Mouse (Mus musculus): ENCODE results near the gene Prr12. TPM values are rescaled to one million over a fixed set of nuclear protein-coding genes. Genes with fewer than 3 reads are reported as not detected.

Prr12 gene
- polyA plus RNA-seq, 1 experiment from 2014 or later = 16.2 TPM

DNA sequence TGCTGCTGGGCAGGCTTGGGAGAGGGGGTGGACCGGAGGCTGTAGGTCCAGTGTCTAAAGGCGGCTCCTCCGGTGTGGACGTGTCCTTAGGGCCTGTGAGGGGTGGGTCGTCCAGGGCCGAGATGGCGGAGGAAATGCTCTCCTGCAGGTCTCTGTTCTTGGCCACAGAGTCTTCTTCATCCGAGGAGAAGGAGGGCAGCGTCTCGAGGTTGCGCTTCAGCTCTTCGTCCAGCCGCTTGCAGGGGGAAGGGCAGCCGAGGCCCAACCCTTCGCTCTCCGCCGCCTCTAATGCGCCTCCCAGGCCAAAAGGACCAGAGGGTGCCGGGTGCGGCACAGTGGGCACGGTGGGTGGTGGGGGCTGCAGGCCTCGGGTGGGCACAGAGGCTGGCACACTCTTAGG is 6.9 kb downstream of the Prr12 start:
- peaks cover 76% of the 10 kb centered on the region for H3K36me3 ChIP-seq (replicated peaks)
- ATAC-seq (replicated peaks) = no peak
- H3K4me3 ChIP-seq = no peak overlapping the region
- no peak overlapping the region for H3K4me2 ChIP-seq
- H3K27ac ChIP-seq = no peak overlapping the region
- H3K9me3 ChIP-seq = no peaks in the 10 kb centered on the region
- peaks cover 13% of the 10 kb centered on the region; the same call in 1 of the 2 replicates for H3K4me1 ChIP-seq
- WGBS = 93% methylated on average over 22 of the region's 22 CpGs
- H3K27me3 ChIP-seq (replicated peaks) = no peaks in the 10 kb centered on the region
- H3K9ac ChIP-seq = no peak overlapping the region

DNA sequence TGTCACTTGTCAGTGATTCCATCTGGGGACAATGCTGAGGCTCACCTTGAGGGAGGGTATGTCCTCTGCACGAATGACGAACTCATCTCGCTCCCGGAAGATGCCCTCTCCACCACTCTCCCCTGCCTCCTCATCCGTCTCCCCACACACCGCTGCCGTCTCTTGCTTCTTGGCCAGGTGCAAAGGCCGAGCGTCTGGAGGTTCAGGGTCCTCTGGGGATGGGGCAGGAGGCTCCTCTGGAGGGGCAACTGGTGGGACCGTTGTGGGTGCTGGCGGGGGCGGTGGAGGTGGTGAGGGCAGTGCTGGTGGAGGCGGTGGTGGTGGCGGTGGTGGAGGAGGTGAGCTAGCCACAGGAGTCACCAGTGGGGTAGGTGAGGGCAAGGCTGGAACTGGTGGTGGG is 9.4 kb downstream of the Prr12 start:
- Histone ChIP-seq H3K4me3 (no peak overlapping the region), H3K36me3 (replicated peaks) (peaks cover 78% of the 10 kb centered on the region), H3K4me2 (no peak overlapping the region), H3K9me3 (no peaks in the 10 kb centered on the region), H3K27me3 (replicated peaks) (no peaks in the 10 kb centered on the region), H3K27ac (no peak overlapping the region), H3K9ac (no peak overlapping the region), H3K4me1 (no peaks in the 10 kb centered on the region)
- ATAC-seq (replicated peaks) = no peak
- WGBS = 96% methylated on average over 14 of the region's 14 CpGs

DNA sequence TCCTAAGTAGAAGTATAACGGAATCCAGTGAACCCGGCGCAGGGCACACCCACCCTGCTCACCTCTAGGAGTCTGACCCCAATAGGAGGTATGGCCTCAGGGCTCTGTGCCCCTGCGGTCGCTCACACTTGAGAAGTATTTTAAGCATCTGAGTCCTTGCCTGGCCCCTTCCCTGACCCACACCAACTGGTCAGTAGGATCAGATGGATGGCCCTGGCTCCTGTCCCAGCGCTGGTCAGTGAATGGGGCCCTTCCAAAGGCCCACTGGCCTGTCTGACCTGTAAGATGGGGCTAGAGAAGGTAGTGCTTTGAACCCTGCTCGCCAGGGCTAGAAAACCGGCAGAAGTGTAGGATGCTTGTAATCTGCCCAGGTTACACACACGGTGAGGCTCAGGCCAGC is 11.8 kb downstream of the Prr12 start:
- peaks cover 80% of the 10 kb centered on the region for H3K36me3 ChIP-seq (replicated peaks)
- no peaks in the 10 kb centered on the region for H3K9me3 ChIP-seq
- no peaks in the 10 kb centered on the region for H3K27me3 ChIP-seq (replicated peaks)
- H3K4me1 ChIP-seq = no peaks in the 10 kb centered on the region
- no peak overlapping the region for H3K4me3 ChIP-seq
- WGBS = 94% methylated on average over 9 of the region's 9 CpGs
- H3K4me2 ChIP-seq = no peak overlapping the region
- ATAC-seq (replicated peaks) = no peak; the same call in 1 of the 2 replicates
- H3K9ac ChIP-seq = no peak overlapping the region
- H3K27ac ChIP-seq = no peak overlapping the region

DNA sequence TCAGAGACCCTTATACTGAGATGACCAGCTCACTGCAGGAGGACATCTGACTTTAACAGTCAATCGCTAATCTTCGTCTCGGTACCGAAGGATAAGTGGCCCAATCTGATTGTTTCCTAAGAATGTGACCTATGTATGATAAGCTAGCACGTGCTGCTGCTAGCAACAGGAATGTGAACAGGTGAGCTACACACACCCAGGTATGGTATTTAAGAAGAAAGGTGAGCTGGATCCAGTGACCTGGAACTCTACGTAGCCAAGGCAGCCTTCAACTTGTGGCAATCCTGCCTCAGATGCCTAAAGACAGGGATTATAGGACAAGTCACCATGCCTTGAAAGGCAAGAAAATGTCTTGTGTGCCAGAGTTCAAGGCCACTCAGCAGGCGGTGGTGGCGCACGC is 14.3 kb downstream of the Prr12 start:
- Histone ChIP-seq H3K4me3 (no peak overlapping the region), H3K4me1 (no peaks in the 10 kb centered on the region), H3K27ac (no peak overlapping the region), H3K9me3 (no peaks in the 10 kb centered on the region), H3K27me3 (replicated peaks) (no peaks in the 10 kb centered on the region), H3K9ac (no peak overlapping the region), H3K36me3 (replicated peaks) (peaks cover 86% of the 10 kb centered on the region), H3K4me2 (no peak overlapping the region)
- no peak for ATAC-seq (replicated peaks)
- WGBS = 97% methylated on average over 9 of the region's 9 CpGs

DNA sequence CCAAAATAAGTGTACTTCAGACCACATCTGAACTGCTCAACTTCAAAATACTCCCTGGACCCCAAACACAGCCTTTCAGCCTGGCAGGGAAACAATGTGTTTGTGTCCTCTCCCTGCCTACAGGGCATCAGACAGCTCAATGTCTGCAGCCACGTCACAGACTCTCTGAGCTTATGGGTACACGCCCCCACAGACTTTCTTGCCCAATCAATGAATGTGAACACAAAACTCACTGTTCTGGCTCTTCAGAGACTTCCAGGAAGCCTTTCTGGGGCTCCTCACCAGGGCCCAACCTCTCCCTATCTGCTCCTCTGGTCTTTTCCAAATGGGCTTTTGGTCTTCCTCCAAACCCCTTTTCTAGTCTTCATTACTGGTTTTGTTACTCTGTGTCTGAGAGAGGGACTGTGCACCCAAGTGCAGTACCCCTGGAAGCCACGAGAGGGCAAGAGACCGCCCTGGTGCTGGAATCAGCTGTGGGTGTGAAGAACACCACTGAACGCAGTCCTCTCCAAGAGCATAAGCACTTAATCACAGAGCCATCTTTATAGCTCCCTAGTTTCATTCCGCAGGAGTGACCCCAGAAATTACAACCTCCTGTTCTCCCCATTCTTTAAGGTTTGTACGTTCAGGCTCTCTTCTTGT is 14.8 kb downstream of the Prr12 start:
- Histone ChIP-seq H3K27me3 (replicated peaks) (no peaks in the 10 kb centered on the region), H3K4me3 (no peak overlapping the region), H3K27ac (no peak overlapping the region), H3K9me3 (no peaks in the 10 kb centered on the region), H3K36me3 (replicated peaks) (peaks cover 86% of the 10 kb centered on the region), H3K9ac (no peak overlapping the region), H3K4me1 (no peaks in the 10 kb centered on the region), H3K4me2 (no peak overlapping the region)
- ATAC-seq (replicated peaks) = no peak
- 73% methylated on average over 7 of the region's 7 CpGs for WGBS

DNA sequence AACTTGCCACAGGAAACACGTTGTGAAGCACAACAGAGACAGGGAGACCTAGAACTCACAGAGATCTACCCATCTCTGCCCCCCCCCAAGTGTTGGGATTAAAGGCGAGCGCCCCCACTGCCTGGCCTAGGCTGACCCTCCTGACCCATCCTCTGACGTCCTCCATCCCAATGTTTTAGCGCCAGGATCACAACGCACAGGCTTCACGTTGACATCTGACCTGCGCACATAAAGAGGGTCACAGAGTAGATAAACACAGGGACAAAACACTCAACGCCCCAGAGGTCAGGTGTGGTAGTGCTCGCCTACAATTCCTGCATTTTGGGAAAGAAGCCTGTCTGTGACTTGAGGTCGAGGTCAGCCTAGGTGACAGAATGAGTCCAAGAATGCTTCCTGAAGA is 16.0 kb downstream of the Prr12 start:
- no peaks in the 10 kb centered on the region for H3K27me3 ChIP-seq (replicated peaks)
- no peaks in the 10 kb centered on the region for H3K9me3 ChIP-seq
- 88% methylated on average over 11 of the region's 11 CpGs for WGBS
- H3K4me3 ChIP-seq = no peak overlapping the region
- no peak for ATAC-seq (replicated peaks)
- H3K27ac ChIP-seq = no peak overlapping the region
- no peak overlapping the region for H3K4me2 ChIP-seq
- H3K9ac ChIP-seq = no peak overlapping the region
- H3K4me1 ChIP-seq = no peaks in the 10 kb centered on the region
- H3K36me3 ChIP-seq (replicated peaks) = peaks cover 86% of the 10 kb centered on the region

DNA sequence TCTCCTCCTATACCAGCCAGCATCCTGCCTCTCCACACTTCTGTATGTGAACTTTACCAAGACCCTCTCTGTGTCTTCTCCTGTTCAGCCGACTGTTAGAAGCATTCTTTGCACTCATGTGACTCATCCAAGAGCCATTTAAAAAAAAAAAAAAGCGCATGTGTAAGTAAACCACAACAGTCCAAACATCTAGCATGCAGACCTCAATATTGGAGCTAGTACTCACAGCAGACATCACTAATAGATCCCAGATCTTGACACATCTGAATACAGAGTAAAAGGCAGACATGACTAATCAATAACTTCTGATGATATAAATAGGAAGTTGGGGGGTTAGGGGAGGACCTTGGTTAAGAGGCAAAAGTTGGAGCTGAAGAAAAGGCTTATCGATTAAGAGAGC is 17.1 kb downstream of the Prr12 start:
- Histone ChIP-seq H3K27me3 (replicated peaks) (no peaks in the 10 kb centered on the region), H3K27ac (no peak overlapping the region), H3K9me3 (no peaks in the 10 kb centered on the region), H3K9ac (no peak overlapping the region), H3K4me3 (no peak overlapping the region), H3K36me3 (replicated peaks) (peaks cover 88% of the 10 kb centered on the region), H3K4me2 (no peak overlapping the region), H3K4me1 (no peaks in the 10 kb centered on the region)
- ATAC-seq (replicated peaks) = no peak
- 92% methylated on average over 3 of the region's 3 CpGs for WGBS

DNA sequence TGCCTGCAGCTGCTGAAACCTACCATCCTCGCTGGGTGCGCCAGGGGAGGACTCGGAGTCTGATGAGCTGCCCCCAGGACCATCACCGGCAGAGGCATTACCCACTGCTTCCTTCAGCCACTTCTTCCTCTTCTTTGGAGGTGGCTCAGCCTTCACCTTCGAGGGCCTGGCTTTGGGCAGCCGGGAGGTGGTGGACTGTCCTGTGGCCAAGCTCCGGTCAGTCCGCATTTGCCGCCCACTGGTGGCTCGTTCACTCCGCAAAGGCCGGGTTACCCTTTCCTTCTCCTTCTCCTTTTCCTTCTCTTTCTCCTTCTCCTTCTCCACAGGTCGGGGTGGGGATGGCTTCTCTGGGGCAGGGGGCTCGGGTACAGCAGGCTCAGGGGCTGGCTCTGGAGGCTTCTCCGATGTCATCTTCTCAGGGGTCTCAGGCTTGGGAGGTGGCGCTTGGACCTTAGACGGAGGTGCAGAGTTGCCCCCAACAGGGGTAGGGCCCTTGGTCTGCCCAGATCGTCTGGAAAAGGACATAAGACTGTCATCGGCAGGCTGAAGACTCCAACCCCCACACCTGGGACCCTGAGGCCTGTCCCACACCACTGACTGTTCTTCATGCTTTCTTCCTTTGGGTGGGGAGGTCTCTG is 18.8 kb downstream of the Prr12 start:
- Histone ChIP-seq H3K36me3 (replicated peaks) (peaks cover 90% of the 10 kb centered on the region), H3K4me2 (no peak overlapping the region), H3K9ac (no peak overlapping the region), H3K27ac (no peak overlapping the region), H3K9me3 (no peaks in the 10 kb centered on the region), H3K4me3 (no peak overlapping the region), H3K27me3 (replicated peaks) (no peaks in the 10 kb centered on the region), H3K4me1 (no peaks in the 10 kb centered on the region)
- WGBS = 92% methylated on average over 19 of the region's 19 CpGs
- ATAC-seq (replicated peaks) = no peak

DNA sequence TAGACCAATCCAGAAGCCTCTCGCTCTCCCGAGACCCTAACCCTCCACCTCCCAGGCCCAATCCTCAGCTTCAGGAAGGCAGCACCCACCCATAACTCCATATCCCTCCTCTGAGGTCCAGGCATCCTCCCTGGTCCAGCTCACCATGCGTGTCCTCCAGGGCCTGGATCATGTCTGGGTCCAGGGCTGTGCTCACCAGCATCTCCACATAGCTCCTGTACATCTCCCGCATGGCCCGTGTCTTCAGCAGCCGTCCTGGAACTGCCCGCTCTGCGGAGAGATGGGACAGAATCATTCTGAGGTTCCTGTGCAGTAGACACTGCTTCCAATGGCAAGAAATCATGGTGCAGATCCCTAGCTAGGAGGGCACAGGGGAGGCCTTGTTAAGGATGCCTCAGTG is 21.8 kb downstream of the Prr12 start:
- no peak overlapping the region for H3K4me3 ChIP-seq
- no peaks in the 10 kb centered on the region for H3K9me3 ChIP-seq
- H3K36me3 ChIP-seq (replicated peaks) = peaks cover 84% of the 10 kb centered on the region
- H3K4me1 ChIP-seq = peaks cover 9% of the 10 kb centered on the region; the same call in 1 of the 2 replicates
- H3K27ac ChIP-seq = no peak overlapping the region
- H3K4me2 ChIP-seq = no peak overlapping the region
- no peak for ATAC-seq (replicated peaks)
- no peak overlapping the region for H3K9ac ChIP-seq
- H3K27me3 ChIP-seq (replicated peaks) = no peaks in the 10 kb centered on the region
- 98% methylated on average over 8 of the region's 8 CpGs for WGBS

DNA sequence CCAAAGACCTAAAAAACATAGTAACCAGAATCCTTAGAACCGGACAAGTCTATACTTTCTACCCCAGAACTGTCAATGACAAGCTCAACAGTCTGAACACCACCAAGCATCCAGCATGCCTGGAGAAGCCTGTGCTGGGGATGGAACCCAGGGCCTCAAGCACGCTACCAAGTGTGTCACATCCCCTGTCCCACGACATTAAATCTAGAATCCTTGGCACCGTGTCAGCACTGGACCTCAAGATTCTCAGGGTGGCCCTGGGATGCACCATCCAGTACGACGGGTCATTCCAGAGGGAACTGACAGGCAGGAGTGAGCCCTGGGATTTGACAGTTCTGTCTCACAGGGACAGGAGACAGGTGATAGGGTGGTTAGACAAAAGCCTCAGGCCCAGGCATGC is 22.7 kb downstream of the Prr12 start:
- no peaks in the 10 kb centered on the region for H3K9me3 ChIP-seq
- H3K4me2 ChIP-seq = no peak overlapping the region
- no peaks in the 10 kb centered on the region for H3K27me3 ChIP-seq (replicated peaks)
- H3K4me1 ChIP-seq = peaks cover 12% of the 10 kb centered on the region; the same call in 1 of the 2 replicates
- no peak overlapping the region for H3K9ac ChIP-seq
- 90% methylated on average over 6 of the region's 6 CpGs for WGBS
- H3K27ac ChIP-seq = no peak overlapping the region
- peaks cover 75% of the 10 kb centered on the region for H3K36me3 ChIP-seq (replicated peaks)
- ATAC-seq (replicated peaks) = no peak
- H3K4me3 ChIP-seq = no peak overlapping the region

DNA sequence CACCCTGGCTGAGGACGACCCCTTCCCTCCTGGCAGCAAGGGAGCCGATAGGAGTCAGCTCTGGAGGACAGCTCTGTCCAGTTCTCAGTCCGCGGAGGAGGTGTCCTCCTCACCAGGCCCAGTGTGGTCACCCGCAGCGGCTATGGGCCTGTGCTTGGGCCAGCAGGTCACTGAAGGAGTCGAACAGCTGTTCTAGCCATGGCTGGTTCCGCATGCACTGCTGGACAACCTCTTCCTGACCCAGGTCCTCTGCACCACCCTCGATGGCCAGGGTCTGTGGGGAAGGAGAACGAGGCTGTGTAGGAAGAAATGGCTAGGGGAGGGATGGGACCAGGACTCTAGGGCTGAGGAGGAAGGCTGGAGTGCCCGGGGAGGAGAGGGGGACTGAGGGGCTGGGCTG is 24.3 kb downstream of the Prr12 start:
- no peak for ATAC-seq (replicated peaks)
- H3K4me1 ChIP-seq = peaks cover 12% of the 10 kb centered on the region; the same call in 1 of the 2 replicates
- no peak overlapping the region for H3K9ac ChIP-seq
- no peak overlapping the region for H3K27ac ChIP-seq
- H3K4me3 ChIP-seq = no peak overlapping the region
- no peak overlapping the region for H3K4me2 ChIP-seq
- 93% methylated on average over 11 of the region's 11 CpGs for WGBS
- H3K27me3 ChIP-seq (replicated peaks) = no peaks in the 10 kb centered on the region
- peaks cover 59% of the 10 kb centered on the region for H3K36me3 ChIP-seq (replicated peaks)
- no peaks in the 10 kb centered on the region for H3K9me3 ChIP-seq

DNA sequence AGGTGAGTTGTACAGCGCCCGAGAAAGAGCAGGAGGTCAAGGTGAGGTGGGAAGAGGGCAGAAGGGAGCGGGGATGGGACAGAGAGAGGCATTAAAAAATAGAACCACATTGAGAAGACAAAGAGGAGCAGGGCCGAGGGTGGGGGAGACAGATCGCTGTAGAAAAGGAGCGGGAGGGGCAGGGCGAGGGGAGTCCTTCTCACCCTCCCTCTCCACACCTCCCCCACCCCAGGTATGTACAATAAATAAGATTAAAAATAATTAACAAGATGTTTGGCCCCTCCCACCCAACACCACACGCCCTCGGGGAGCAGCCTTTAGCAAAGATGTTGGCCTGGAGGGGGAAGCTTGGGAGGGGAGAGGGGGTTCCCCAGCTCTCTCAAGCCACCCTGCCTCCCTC is 24.9 kb downstream of the Prr12 start:
- Histone ChIP-seq H3K27ac (no peak overlapping the region), H3K4me1 (peaks cover 12% of the 10 kb centered on the region; the same call in 1 of the 2 replicates), H3K9ac (no peak overlapping the region), H3K4me2 (no peak overlapping the region), H3K36me3 (replicated peaks) (peaks cover 54% of the 10 kb centered on the region), H3K9me3 (no peaks in the 10 kb centered on the region), H3K27me3 (replicated peaks) (no peaks in the 10 kb centered on the region), H3K4me3 (no peak overlapping the region)
- ATAC-seq (replicated peaks) = no peak
- WGBS = 93% methylated on average over 9 of the region's 9 CpGs

DNA sequence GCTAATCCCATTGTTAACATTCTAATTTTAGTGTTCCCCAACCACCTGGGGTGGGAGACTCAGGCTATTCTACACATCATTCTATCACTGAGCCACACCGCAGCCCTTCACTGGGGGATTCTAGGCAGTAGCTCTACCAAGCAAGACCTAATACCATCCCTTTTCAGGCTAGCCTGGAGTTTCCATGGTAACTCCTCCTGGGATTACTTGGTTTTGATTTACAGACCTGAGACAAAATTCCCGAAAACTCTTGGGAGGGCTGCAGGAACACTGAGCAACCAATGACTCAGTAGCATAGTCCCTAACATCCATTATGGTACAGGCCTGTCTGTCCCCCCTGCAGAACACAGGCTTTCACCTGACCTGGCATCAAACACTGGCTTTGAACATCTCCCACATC is 26.4 kb downstream of the Prr12 start:
- Histone ChIP-seq H3K9me3 (no peaks in the 10 kb centered on the region), H3K9ac (no peak overlapping the region), H3K4me2 (no peak overlapping the region), H3K36me3 (replicated peaks) (peaks cover 39% of the 10 kb centered on the region), H3K4me3 (no peak overlapping the region), H3K27me3 (replicated peaks) (no peaks in the 10 kb centered on the region), H3K4me1 (peaks cover 12% of the 10 kb centered on the region; the same call in 1 of the 2 replicates), H3K27ac (peak overlapping the region; percentile 8; the same call in 1 of the 2 replicates)
- WGBS = 19% methylated on average over 2 of the region's 2 CpGs
- ATAC-seq (replicated peaks) = 0 out of 2 replicates have a peak, but pooled peaks have one; percentile 10
